Mouse (Mus musculus) adrenal gland, postnatal 36 days (tissue): ENCODE results near the gene Olfr702. TPM values are rescaled to one million over a fixed set of nuclear protein-coding genes. Genes with fewer than 3 reads are reported as not detected.

ENCODE experiments used
- DNase-seq, 2 experiments: peaks; one replicate each; pipeline ENCODE4 v3.0.0; 2021; ENCODE audit warnings: mixed read lengths in 1 of 2
- long read RNA-seq, 2 experiments: library from polyadenylated mRNA; stranded (forward); transcript quantifications; one replicate each; pipeline ENCODE4 v2.0.0; 2021; ENCODE audit warnings: borderline sequencing depth in 2 of 2
- total RNA-seq, 2 experiments: library from RNA; stranded (reverse); gene quantifications; 2 replicates each; pipeline ENCODE4 v1.2.3; 2021

Gene Olfr702
- total RNA-seq: not detected
- long read RNA-seq, experiment 1: 0 reads
- long read RNA-seq, experiment 2: 0 reads

GRCm38 (mm10) chr7:106833793-106834192 is at the start of gene Olfr702:
Olfr702 (minus strand) TSS chr7:106833893.
- no peak for DNase-seq

- no peak for DNase-seq
Observed at GRCm38 (mm10) chr7:106876791-106877190, 43.1 kb upstream of the Olfr702 start, which contains the start of gene Olfr705. Olfr705 (minus strand) TSS chr7:106876891.

- DNase-seq: no peak
Observed at GRCm38 (mm10) chr7:106862885-106863284, 29.2 kb upstream of the Olfr702 start, which contains the start of gene Olfr704. Olfr704 (plus strand) TSS chr7:106863185.

- DNase-seq: no peak
Observed at GRCm38 (mm10) chr7:106843060-106843459, 9.4 kb upstream of the Olfr702 start, which contains the start of gene Olfr703. Olfr703 (plus strand) TSS chr7:106843360.

GRCm38 (mm10) chr7:106818414-106818813 is 15.3 kb downstream of the Olfr702 start:
- DNase-seq: no peak

- DNase-seq: peak; percentile 1 to 5
Observed at GRCm38 (mm10) chr7:106815775-106816174, 17.9 kb downstream of the Olfr702 start.

GRCm38 (mm10) chr7:106813829-106814228 is 19.9 kb downstream of the Olfr702 start, which contains the start of gene Olfr701:
Olfr701 (plus strand) TSS chr7:106814129.
- peak; percentile 4 to 10 for DNase-seq

GRCm38 (mm10) chr7:106808734-106809133 is 25.0 kb downstream of the Olfr702 start, which contains the start of gene Olfr700:
Olfr700 (minus strand) TSS chr7:106808834.
- DNase-seq: no peak

- DNase-seq: no peak
Observed at GRCm38 (mm10) chr7:106793098-106793497, 40.6 kb downstream of the Olfr702 start, which contains the start of gene Olfr699. Olfr699 (minus strand) TSS chr7:106793198.

GRCm38 (mm10) chr7:106788330-106788729 is 45.4 kb downstream of the Olfr702 start:
- DNase-seq: no peak

Other genes with a start within 250 kb of the Olfr702 start
- gene Olfr693, start 153.3 kb downstream of the Olfr702 start, total RNA-seq: not detected
- gene Olfr694, start 142.1 kb downstream of the Olfr702 start, total RNA-seq: not detected
- gene Olfr695, start 117.5 kb downstream of the Olfr702 start, total RNA-seq: not detected
- gene Olfr697, start 91.5 kb downstream of the Olfr702 start, total RNA-seq: not detected
- gene Olfr698, start 78.5 kb downstream of the Olfr702 start, total RNA-seq: not detected
- not detected for gene Olfr699, start 40.7 kb downstream of the Olfr702 start, total RNA-seq
- not detected for gene Olfr700, start 25.1 kb downstream of the Olfr702 start, total RNA-seq
- not detected for gene Olfr701, start 19.8 kb downstream of the Olfr702 start, total RNA-seq
- gene Olfr703, start 9.5 kb upstream of the Olfr702 start, total RNA-seq: not detected
- gene Olfr704, start 29.3 kb upstream of the Olfr702 start, total RNA-seq: not detected
- not detected for gene Olfr705, start 43.0 kb upstream of the Olfr702 start, total RNA-seq
- gene Olfr706, start 54.3 kb upstream of the Olfr702 start, total RNA-seq: not detected
- not detected for gene Olfr707, start 67.3 kb upstream of the Olfr702 start, total RNA-seq
- not detected for gene Olfr1532-ps1, start 74.1 kb upstream of the Olfr702 start, total RNA-seq
- gene Olfr709-ps1, start 98.3 kb upstream of the Olfr702 start, total RNA-seq: under 1 TPM in 1 of 2 experiments, not detected in 1; 0.07 TPM
- gene Olfr710, start 114.4 kb upstream of the Olfr702 start, total RNA-seq: not detected
- not detected for gene Olfr6, start 130.0 kb upstream of the Olfr702 start, total RNA-seq
- gene Olfr711, start 141.6 kb upstream of the Olfr702 start, total RNA-seq: not detected
- not detected for gene Olfr2, start 172.2 kb upstream of the Olfr702 start, total RNA-seq
- not detected for gene Olfr713, start 197.3 kb upstream of the Olfr702 start, total RNA-seq
- gene Olfr714, start 237.1 kb upstream of the Olfr702 start, total RNA-seq: not detected